Mouse (Mus musculus) liver, adult 2 months (tissue): ENCODE results near the gene Fgfr2.

ENCODE experiments used
- CTCF ChIP-seq: fragments of 200-500 bp; IDR thresholded peaks from 2 replicates; pipeline ENCODE4 v1.5.1; 2011; ENCODE audit warnings: low read depth, low read length, control low read depth
- POLR2A ChIP-seq: fragments of 200-500 bp; IDR thresholded peaks from 2 replicates; pipeline ENCODE4 v1.6.1; 2011; ENCODE audit warnings: low read length, control low read depth; ENCODE audit not compliant: insufficient read depth; ENCODE audit errors: extremely low read depth

- TF ChIP-seq CTCF: no peak
- no peak for TF ChIP-seq POLR2A
Measured at GRCm38 (mm10) chr7:131011901-131012300, 2111.2 kb downstream of the Fgfr2 start.
